Mouse (Mus musculus): Measurements from ENCODE around the gene Rasl11b. TPM values are rescaled to one million over a fixed set of nuclear protein-coding genes. Genes with fewer than 3 reads are reported as not detected.

Rasl11b gene
- polyA plus RNA-seq (2015; fragmentation: Nextera tagmentation; extraction: Ambion mirVana): 9.4 and 9.6 TPM in 2 replicates

DNA sequence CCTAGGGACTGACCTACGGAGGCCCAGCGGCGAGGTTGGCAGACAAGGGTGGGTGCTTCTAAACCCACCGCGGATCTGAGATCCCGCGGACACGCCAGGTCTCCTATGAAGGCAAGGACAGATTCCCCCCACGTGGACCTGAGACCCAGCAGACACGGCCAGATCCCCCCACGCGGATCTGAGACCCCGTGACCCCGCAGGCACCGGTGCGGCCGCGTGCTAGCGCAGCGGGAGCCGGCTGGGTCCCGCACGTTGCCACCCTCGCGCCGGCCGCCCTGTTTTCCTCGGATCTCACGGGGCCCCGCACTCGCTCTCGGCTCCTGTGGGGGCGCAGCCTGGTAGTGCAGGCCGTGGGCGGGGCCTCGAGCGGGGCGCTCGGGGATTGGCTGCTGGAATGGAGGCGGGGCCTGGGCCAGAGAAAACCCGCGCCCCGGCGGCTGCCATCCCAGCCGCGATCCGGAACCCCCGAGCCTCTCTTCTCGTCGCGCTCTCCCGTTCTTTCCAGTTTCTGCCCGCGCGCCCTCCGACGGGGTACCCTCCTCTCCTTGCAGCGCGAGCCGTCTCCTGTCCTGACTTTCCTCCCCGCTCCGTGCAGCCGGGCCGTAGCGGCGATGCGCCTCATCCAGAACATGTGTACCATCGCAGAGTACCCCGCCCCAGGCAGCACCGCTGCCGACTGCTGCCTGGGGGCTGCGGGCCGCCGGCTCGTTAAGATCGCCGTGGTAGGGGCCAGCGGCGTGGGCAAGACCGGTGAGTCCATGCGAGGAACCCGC lies at the start of gene Rasl11b:
Gene Rasl11b (plus strand): TSS at position 446 of the 773 bp plus-strand sequence.
- Histone ChIP-seq H3K9ac (replicated peaks) (peak within 1 kb of the TSS; percentile 86), H3K9me3 (ENCODE audit: low read length) (no peaks in the 10 kb centered on the region), H3K4me3 (ENCODE audit: low read depth, low read length) (peak within 1 kb of the TSS; percentile 83), H3K36me3 (replicated peaks; ENCODE audit: insufficient read depth, low read length) (peaks cover 13% of the 10 kb centered on the region), H3K27me3 (ENCODE audit: insufficient read depth, low read length) (0 out of 2 replicates have a peak, but pooled peaks cover 8% of the 10 kb centered on the region), H3K27ac (ENCODE audit: low read depth) (peak within 1 kb of the TSS; percentile 64), H3K4me2 (ENCODE audit: low read depth, low read length) (peak within 1 kb of the TSS; percentile 89), H3K4me1 (ENCODE audit: insufficient read depth) (peaks cover 10% of the 10 kb centered on the region; the same call in 1 of the 2 replicates)
- peak; percentile 96 for ATAC-seq
- TF ChIP-seq EP300 (IDR thresholded peaks at IDR 0.05; ENCODE audit: low read depth) (no peak), CTCF (IDR thresholded peaks at IDR 0.05; ENCODE audit: low read depth) (peak; percentile 42)
- DNase-seq: peak; percentile 93
- WGBS (ENCODE audit: insufficient replicate concordance): 2% methylated on average over 76 of the region's 82 CpGs

DNA sequence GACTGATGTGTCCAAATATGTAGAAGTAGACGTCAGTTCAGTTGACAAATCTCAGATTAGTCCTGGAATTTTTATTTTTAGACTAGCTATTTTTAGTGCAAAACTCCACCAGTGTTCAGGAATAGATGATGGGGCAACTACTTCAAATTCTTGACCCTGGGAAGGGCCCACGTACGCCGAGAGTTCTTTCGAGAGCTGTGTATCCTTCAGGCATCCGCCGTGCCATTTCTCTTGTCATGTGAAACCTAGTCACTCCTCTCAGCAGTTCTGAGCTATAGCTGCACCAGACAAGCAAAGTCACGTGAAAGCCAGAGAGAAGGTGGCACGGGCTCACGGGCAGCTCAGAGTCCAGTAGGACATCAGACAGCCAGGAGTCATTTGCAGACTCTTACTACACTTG lies 47.5 kb upstream of the Rasl11b start:
- Histone ChIP-seq H3K27ac (ENCODE audit: low read depth) (no peak overlapping the region), H3K9me3 (ENCODE audit: low read length) (no peaks in the 10 kb centered on the region), H3K27me3 (ENCODE audit: insufficient read depth, low read length) (no peaks in the 10 kb centered on the region), H3K36me3 (replicated peaks; ENCODE audit: insufficient read depth, low read length) (no peaks in the 10 kb centered on the region), H3K9ac (replicated peaks) (no peak overlapping the region), H3K4me3 (ENCODE audit: low read depth, low read length) (no peak overlapping the region), H3K4me2 (ENCODE audit: low read depth, low read length) (no peak overlapping the region), H3K4me1 (ENCODE audit: insufficient read depth) (0 out of 2 replicates have a peak, but pooled peaks cover 4% of the 10 kb centered on the region)
- TF ChIP-seq CTCF (IDR thresholded peaks at IDR 0.05; ENCODE audit: low read depth): no peak
- no peak for TF ChIP-seq EP300 (IDR thresholded peaks at IDR 0.05; ENCODE audit: low read depth)
- WGBS (ENCODE audit: insufficient replicate concordance): 76% methylated on average over 10 of the region's 10 CpGs
- ATAC-seq: no peak
- no peak for DNase-seq

DNA sequence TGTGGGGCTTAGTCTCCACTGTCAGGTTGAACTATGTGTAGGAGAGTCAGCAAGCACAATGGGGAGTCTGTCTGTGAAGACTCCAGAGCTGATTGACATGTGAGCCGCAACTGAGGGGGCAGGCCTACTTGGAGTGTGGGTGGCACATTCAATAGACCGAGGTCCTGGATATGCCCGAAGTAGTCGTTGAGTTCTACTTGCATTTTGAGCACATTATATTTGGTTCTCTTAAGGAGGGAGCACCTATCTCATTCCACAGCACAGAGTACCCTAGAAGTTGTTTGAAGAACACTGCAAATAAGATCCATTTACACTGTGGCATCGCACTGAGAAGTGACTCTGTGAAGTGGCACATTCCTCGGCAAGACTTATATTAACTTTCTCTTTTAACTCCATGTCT lies 45.1 kb upstream of the Rasl11b start:
- Histone ChIP-seq H3K9ac (replicated peaks) (no peak overlapping the region), H3K36me3 (replicated peaks; ENCODE audit: insufficient read depth, low read length) (no peaks in the 10 kb centered on the region), H3K4me1 (ENCODE audit: insufficient read depth) (no peaks in the 10 kb centered on the region), H3K27ac (ENCODE audit: low read depth) (no peak overlapping the region), H3K4me2 (ENCODE audit: low read depth, low read length) (no peak overlapping the region), H3K4me3 (ENCODE audit: low read depth, low read length) (no peak overlapping the region), H3K9me3 (ENCODE audit: low read length) (no peaks in the 10 kb centered on the region), H3K27me3 (ENCODE audit: insufficient read depth, low read length) (no peaks in the 10 kb centered on the region)
- TF ChIP-seq EP300 (IDR thresholded peaks at IDR 0.05; ENCODE audit: low read depth) (no peak), CTCF (IDR thresholded peaks at IDR 0.05; ENCODE audit: low read depth) (no peak)
- 84% methylated on average over 6 of the region's 6 CpGs for WGBS (ENCODE audit: insufficient replicate concordance)
- no peak for DNase-seq
- ATAC-seq: no peak

DNA sequence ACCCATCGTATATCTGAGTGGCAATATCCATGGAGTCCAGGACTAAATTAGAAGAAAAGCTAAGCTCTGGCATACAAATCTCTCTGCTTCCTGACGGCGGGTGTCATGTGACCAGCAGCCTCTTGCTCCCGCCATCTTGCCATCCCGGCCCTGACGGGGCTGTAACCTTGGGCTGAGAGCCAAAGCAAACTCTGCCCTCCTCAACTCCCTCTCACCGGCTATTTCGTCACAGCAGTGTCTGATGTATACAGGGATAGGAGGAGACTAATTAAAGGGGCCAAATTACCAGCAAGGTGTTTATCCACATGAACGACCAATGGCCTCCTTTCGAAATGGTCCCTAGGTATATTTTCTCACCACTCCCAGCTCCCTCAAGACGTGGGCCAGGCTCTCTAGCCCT lies 43.3 kb upstream of the Rasl11b start:
- ATAC-seq (peak; percentile 50; the same call in 1 of the 2 replicates), DNase-seq (peak; percentile 26)

DNA sequence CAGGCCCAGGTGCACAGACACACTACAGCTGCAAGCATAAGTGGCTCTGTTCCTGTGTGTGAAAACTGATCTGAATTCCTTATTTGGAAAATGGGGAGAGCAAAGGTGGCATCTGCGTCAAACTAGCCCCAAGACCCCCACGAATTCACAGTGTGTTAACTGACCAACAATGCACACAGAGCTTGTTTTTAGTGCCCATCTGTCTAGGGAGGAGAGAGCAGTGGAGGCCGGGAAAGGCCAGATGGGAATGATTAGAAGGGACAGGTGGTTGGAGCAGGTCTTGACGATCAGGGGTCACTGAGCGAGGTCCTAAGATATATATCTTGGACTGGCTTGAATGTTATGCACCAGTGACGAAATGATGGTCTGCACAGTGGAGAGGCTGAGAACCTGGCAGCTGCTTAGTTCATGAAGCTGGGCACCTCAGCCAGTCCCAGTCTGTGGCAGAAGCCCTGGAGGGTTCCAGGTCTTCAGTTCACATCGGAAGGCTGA lies 39.2 kb upstream of the Rasl11b start:
- Histone ChIP-seq H3K27me3 (ENCODE audit: insufficient read depth, low read length) (no peaks in the 10 kb centered on the region), H3K9ac (replicated peaks) (no peak overlapping the region), H3K9me3 (ENCODE audit: low read length) (no peaks in the 10 kb centered on the region), H3K4me1 (ENCODE audit: insufficient read depth) (no peaks in the 10 kb centered on the region), H3K36me3 (replicated peaks; ENCODE audit: insufficient read depth, low read length) (no peaks in the 10 kb centered on the region), H3K4me2 (ENCODE audit: low read depth, low read length) (no peak overlapping the region), H3K27ac (ENCODE audit: low read depth) (no peak overlapping the region), H3K4me3 (ENCODE audit: low read depth, low read length) (no peak overlapping the region)
- TF ChIP-seq CTCF (IDR thresholded peaks at IDR 0.05; ENCODE audit: low read depth) (no peak), EP300 (IDR thresholded peaks at IDR 0.05; ENCODE audit: low read depth) (no peak)
- WGBS (ENCODE audit: insufficient replicate concordance): 77% methylated on average over 7 of the region's 7 CpGs
- ATAC-seq (no peak), DNase-seq (no peak)

More for the DNA sequence above, 43.3 kb upstream of the Rasl11b start:
- Histone ChIP-seq H3K27me3 (ENCODE audit: insufficient read depth, low read length) (no peaks in the 10 kb centered on the region), H3K4me2 (ENCODE audit: low read depth, low read length) (no peak overlapping the region), H3K36me3 (replicated peaks; ENCODE audit: insufficient read depth, low read length) (no peaks in the 10 kb centered on the region), H3K9me3 (ENCODE audit: low read length) (no peaks in the 10 kb centered on the region), H3K4me1 (ENCODE audit: insufficient read depth) (no peaks in the 10 kb centered on the region), H3K9ac (replicated peaks) (no peak overlapping the region), H3K4me3 (ENCODE audit: low read depth, low read length) (no peak overlapping the region), H3K27ac (ENCODE audit: low read depth) (no peak overlapping the region)
- 70% methylated on average over 11 of the region's 11 CpGs for WGBS (ENCODE audit: insufficient replicate concordance)
- TF ChIP-seq EP300 (IDR thresholded peaks at IDR 0.05; ENCODE audit: low read depth) (no peak), CTCF (IDR thresholded peaks at IDR 0.05; ENCODE audit: low read depth) (no peak)

DNA sequence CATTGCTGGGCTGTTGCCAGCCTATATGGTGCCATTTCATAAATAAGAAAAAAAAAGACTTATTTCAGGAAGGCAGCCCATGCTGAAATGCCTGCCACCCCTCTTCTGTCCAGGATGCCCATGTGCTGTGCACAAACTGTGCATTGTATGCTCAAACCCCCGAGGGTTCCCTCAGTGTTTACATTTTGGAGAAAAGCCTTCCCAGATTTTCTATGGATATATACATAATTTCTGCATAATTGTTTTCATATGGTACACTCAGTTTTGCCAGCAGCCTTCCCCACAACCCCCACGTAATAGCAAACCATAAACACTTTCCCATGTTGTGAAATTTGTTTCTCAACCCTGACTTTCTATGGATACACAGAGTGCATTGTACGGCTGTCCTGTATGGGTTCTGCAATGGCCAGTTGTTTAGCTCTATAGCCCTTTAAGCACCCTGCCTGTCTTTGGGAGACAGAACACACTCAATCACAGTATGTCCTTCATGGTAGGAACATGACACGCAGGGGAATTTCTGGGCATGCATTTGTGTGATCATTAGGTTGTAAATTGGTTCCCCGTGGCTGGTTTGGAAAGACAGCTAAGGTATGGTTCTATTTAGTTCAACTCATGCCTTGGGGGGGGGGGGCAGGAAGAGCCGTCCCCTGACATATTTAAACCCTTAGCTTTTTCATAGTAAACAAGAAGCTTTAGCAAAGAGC lies 36.0 kb upstream of the Rasl11b start:
- ATAC-seq (no peak), DNase-seq (no peak)
- no peak overlapping the region for H3K4me2 ChIP-seq (ENCODE audit: low read depth, low read length)
- no peaks in the 10 kb centered on the region for H3K9me3 ChIP-seq (ENCODE audit: low read length)
- TF ChIP-seq EP300 (IDR thresholded peaks at IDR 0.05; ENCODE audit: low read depth): no peak
- TF ChIP-seq CTCF (IDR thresholded peaks at IDR 0.05; ENCODE audit: low read depth): no peak
- 72% methylated on average over 6 of the region's 6 CpGs for WGBS (ENCODE audit: insufficient replicate concordance)
- no peak overlapping the region for H3K27ac ChIP-seq (ENCODE audit: low read depth)
- no peaks in the 10 kb centered on the region for H3K36me3 ChIP-seq (replicated peaks; ENCODE audit: insufficient read depth, low read length)
- H3K4me3 ChIP-seq (ENCODE audit: low read depth, low read length): no peak overlapping the region
- no peak overlapping the region for H3K9ac ChIP-seq (replicated peaks)
- no peaks in the 10 kb centered on the region for H3K27me3 ChIP-seq (ENCODE audit: insufficient read depth, low read length)
- peaks cover 7% of the 10 kb centered on the region for H3K4me1 ChIP-seq (ENCODE audit: insufficient read depth)

Data from liver, postnatal 0 days (tissue).